Mouse (Mus musculus) heart, postnatal 10 days (tissue): ENCODE measurements at regions not wholly inside any gene's neighbourhood (a gene's known extent, or its start where the extent isn't known, plus 50 kb on each side); places are given as distances from the start of the nearest gene placed in this dataset.
A peak's percentile ranks its signal among the peaks of the same experiment; 100 is the strongest.

Experiments
- DNase-seq, 2 experiments: peaks; one replicate each; pipeline ENCODE4 v3.0.0; 2021
- intact Hi-C: fragments of 180-260 bp; cut with DNase I; formaldehyde crosslinking; loops from one replicate; pipeline ENCODE4 v1.15.1; 2025

DNA sequence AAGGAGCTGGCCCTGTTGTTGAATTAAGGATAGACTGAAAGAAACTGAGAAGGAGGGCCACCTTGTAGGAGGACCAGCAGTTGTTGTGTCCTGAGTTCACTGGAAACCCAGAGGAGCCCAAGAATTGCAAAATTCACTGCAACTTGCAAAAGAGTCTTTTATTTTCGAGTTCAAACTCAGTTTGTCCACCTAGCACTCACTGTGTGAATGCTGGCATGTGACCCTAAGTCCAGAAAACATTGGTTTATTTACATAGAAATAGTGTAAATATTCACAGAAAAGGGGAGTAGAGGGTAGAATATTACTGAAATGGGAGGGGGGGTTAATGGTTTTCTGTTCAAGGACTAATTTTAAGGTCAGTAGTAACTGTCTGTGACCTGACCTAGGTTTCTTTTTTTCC is 394.7 kb downstream of the 4933405O20Rik start:
- intact Hi-C loops, result no loop called here
- DNase-seq, result no peak

DNA sequence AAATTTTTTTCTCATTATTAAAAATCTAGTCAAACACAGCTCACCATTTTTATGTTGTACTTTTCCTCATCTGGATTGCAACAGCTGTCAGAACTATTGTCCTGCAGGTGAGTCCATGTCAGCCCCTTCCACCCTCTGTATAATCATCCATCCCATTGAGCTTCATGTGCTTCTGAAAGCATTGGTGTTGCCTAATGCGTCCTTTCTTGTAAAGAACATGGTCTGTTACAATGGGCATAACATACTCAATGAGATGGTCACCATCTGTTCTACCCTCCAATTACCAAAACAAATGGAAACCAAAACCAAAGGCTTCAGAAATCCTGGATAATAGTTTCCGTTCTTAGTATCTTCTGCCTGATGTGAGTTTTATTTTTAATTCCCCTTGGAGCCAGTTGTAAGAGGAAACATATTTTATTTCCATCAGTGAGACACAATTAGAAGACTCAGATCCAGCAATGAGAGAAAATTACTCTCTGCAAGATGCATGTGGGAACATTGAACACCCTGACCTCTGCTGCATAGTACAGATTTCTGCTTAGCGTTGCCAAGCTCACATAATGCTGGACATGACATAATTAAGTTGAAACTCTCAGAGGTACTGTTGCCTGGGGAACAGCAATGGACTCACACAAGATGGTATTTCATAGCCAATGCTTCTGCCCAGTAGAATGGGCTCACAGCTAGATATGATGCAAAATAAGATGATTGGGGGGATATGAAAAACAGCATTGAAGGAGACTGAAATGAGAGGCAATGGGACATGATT is 443.1 kb downstream of the 4933405O20Rik start:
- DNase-seq, result no peak
- intact Hi-C loops, result no loop called here

DNA sequence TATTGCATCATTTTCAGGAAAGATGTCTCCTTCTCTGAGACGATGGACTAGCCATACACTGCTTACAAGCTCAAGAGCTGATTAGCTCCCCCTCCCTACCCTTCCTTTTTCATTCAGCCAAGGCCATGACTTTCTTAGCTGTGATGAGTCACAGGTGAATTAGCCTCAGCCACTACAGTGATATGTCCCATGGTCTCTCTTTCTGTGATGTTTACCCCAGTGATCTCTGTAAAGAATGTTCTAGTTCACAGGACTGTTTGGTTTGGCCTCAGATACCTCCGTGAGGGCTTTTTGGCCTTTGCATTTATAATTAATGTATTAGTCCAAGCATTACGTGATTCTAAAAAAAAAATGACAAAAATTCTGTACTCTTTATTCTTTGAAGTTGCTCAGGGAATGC is 452.5 kb downstream of the 4933405O20Rik start:
- intact Hi-C loops, result no loop called here
- no peak for DNase-seq

DNA sequence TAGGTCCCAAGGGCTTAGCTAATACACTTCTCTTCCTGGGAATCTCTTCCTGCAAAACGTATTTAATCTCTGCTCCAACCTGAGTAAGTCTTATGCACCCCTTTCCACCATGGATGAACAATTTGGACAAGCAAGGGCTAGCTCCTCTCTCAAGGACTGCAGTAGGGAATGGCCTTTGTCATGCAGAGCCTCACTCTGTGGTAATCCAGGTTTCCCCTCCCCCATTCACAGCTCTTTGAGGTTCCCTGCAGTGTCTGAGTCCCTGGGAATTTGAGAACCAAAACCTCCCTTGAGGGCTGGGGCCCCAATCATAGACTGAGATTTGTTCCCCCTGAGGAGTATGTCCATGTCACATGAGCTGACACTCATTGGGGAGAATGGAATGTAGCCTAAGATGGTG is 442.5 kb upstream of the Ano5 start:
- DNase-seq, result no peak

DNA sequence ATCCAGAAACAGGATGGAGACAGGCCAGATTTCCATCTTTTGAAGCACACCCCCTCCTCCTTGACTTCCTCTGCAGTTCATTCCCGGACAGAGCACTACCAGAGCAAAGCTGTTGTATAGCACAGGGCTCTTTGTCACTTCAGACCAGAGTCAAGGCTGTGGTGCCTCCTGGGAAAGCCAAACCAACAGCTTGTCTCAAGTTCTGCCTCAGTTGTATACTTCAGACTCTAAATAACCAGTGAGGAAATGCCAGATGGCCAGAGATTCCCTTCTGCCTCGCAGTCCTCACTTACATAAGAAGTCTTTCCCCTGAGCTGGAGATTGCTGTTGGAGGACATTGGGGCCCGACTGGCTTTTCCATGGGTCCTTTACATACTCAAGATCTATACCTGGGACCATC is 417.1 kb upstream of the Ano5 start:
- intact Hi-C loops, result no loop called here
- peak in 1 of 2 experiments; percentile 2 for DNase-seq

More for the DNA sequence above, 442.5 kb upstream of the Ano5 start:
- intact Hi-C loops, result no loop called here

DNA sequence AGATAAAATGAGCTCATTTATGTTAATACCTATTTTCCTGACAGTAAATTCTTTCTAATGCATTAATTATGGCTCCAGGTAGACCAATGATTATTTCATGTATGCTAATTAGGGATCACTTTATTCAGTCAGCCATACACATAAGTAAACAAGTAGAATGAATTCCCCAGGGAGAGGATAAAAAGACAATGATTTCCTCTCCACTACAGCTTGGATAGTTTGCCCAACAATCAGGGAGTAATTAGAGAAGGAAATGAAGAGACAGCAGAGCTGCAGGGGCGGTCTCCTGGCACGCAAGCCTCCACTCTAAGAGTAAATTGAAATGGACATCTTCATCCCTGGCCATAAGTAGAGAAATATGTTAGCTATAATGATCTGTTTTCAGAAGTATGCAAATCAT is 409.7 kb upstream of the Ano5 start:
- intact Hi-C loops, result no loop called here
- no peak for DNase-seq

DNA sequence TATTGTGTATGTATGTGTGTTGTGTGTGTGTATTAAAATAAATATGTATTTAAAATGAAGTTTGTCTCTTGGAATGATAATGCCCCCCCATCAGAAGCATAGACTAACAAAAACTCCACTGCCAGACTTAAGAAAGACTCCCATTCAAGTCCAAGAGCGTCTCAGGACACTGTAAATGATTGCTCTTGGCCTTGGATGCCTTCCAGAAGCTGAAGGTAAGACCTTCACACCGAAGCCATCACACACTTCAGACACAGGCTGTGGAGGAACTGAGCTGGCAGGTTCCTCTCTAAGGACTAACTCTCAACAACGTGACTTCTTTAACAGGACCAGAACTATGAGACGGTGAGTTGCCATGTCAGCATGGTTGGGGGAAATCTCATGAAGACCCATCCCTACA is 370.0 kb upstream of the Ano5 start:
- DNase-seq, result no peak
- intact Hi-C loops, result no loop called here

DNA sequence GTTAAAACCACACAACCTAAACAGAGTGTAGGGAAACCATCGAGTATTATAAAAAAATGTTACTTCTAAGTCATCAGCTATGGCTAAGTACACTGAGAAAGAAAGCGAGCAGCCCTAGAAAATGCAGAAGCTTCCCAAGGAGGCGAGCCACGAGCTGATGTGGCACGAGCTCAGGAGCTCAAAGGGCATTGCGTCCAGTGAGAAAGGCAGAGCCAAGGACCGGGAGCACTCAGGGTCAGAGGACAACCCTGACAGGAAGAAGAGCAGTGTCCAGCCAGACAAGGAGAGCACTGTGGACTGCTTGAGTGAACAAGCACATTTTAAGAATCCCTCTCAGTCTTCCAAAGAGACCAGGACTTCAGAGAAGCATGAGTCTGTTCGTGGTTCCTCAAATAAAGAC is 335.6 kb upstream of the Ano5 start:
- no peak for DNase-seq
- intact Hi-C loops, result no loop called here

DNA sequence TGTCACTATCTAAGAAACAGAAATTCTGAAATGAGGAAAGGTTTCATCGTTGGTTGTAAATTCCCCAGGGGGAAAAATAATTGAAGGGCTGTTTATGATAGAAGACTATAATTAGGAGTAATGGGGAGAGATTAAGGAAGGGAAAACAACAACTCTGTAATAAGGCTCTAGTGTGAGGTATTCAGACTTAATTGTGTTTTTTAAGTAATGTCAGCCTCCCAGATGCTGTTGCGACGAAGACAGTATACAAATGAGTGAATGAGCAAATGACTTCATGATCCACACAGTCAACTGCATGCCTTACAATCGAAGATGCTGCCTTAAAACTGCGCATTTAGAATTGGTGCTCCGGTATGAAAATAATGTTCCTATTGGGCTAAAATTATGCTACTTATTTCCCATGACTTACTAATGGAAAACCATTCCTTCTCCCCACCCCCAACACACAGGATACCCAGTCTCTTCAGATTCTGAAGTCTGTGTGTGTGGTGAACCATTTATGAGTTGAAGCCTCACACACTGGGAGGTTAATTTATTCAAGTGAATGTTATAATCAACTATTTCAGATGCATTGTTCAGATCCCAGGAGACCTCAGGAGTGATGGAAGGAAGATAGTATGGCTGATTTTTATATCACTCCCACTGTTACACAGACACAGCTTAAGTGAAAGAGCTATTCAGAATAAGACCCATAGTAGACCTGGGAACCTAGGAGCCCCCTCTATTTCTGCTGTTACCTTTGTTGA is 295.2 kb upstream of the Ano5 start:
- intact Hi-C loops, result no loop called here
- DNase-seq, result no peak

DNA sequence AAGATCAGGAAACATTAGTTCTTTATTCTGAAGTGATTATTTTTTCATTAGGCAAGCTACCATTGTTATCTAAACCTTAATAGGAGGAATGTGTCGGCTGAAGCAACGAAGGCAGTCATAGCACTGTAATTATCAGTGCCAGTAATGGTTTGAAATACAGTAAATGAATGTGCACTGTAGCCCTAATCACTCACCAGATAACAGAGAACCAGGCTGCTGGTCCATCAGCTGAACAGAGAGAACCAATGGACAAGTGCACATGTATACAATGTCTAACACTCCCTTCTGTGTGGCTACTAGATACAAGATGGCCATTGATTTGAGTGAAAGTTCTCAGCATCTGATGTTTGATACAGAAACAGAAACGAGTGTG is 294.6 kb upstream of the Ano5 start:
- intact Hi-C loops, result no loop called here
- DNase-seq, result no peak

DNA sequence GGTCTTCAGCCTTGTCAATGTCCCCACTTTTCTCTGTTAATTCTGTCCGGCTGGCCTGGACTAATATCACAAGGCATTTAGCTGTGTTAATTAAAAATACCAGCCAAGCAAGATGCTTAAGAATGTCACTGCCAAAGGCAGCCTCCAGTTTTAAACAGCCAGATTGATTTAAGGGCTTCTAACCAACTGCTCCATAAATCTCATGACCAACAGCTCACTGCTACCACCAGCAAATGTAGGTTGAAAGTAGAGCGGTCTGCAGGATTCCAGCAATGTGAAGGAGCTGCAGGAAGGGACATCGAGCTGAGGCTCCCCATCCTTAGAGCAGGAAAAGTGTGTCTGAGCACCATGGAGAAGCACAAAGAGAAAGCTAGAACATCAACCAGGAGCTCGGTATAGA is 289.5 kb upstream of the Ano5 start:
- DNase-seq, result no peak
- intact Hi-C loops, result no loop called here

DNA sequence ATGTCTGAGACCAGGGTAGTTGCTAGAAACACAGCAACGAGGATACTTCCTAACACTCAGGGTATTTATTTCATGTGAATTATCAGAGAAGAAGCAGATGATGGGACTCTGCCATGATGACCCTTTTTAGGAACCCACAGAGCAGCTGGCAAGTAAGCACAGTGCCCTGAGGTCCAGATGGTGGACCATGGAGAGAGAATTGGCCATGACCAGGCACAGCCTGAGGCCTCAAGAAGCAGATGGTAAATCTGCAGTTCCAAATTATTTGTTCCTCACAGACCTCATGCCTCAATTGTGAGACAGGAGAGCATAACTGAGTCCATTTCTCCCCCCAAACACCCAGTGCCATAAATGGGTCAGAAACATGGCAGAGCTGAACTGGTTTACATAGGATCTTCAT is 289.0 kb upstream of the Ano5 start:
- intact Hi-C loops, result no loop called here
- no peak for DNase-seq

DNA sequence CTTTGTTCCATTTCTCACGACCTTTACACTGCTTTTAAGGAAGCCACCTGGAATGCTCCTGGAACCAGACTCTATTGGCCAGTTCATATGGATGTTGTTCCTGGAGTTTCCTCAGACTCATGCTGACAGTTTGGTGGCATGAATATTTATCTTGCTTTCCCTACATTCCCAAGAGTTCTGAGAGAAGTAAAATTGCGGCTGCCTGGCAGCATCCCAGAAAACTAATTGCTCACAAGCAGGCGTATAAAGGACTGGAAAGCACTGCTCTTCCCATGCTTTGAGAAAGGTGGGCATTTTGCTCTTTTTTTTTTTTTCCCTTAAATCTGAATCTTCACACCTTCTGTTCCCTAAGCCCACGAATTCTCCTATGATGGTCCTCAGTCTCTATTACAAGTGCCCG is 283.7 kb upstream of the Ano5 start:
- no peak for DNase-seq
- intact Hi-C loops, result no loop called here

DNA sequence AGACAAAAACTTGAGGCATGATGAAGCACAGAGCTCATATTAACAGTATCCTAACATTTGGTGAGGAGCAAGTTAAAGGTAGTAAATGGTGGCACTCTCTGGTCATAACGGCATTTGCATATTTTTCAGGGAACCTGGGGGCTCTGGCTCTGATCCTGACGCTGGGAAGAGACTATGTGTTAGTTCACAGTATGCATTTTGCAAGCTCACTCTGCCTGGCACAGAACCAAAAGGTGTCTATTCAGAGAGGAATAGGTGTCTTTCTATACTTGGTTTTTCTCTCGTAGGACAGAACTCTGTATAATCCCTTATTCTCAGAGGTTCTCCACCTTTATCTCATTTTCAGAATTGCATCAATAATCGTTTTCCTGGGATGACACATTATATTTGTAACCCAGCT is 276.2 kb upstream of the Ano5 start:
- no peak for DNase-seq
- intact Hi-C loops, result no loop called here

DNA sequence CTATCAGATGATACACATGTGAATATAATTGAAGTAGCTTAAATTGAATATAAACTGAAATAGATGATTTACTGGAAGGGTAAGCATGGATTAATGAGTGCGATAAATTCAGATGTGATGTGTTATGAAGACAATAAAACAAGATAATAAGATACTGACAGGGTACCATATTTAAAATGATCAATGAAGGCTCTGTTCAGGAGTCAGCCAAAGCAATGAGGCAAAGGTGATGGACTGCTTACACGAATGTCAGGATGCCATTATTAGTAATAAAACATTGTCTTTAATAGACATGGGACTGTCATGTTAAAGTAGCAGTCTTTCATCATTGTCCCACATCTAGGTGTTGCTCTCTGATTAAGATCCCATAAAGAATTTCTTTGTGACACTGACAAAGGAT is 263.1 kb upstream of the Ano5 start:
- intact Hi-C loops, result no loop called here
- no peak for DNase-seq

DNA sequence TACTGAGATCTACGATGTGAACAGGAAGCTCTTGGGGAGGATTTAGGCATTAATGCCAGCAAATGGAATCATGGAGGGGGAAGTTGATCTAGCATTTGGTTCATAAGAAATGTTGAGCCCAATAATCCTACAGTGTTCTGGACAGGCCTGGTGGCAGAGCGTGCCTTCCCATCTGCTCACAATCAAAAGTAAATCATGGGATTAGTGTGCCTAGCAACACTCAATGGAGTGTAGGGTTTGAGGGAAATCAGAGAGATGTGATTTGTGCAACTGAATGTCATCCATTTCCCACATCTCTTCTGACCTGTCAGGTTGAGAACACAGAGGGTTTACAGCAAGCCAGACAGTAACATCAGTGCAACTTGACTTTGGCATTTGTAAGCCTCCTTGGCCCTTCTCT is 256.4 kb upstream of the Ano5 start:
- intact Hi-C loops, result no loop called here

DNA sequence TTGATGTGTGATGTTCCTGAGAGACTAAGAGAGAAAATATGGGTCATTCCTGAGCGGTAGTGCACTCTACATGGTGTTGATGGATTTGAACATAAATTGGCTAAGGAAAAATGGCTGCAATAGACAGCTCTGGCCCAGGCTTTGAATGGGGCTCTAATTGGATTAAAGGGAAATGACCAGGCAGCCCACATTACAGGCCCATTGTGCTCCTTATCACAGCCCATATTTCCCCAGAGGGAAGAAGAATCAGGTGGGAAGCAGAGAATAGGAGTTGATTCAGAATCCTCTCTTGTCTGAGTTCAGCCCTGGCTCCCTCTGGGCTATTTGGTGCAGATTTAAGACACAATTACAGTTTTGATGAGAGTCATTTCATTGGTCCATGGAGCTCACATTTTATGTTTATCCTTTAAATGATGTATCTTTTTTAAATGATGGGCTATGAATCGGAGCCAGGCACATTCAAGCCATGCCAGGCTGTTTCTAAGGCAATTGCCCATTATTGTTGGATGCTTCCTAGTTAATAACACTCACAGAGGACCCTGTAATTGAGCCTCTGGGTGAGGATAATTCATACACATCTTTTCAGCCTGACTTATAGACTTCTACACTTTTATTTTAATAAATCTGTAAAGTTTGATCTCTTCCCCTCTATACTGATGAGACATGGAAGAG is 251.5 kb upstream of the Ano5 start:
- intact Hi-C loops, result no loop called here
- DNase-seq, result no peak

More for the DNA sequence above, 256.4 kb upstream of the Ano5 start:
- no peak for DNase-seq

DNA sequence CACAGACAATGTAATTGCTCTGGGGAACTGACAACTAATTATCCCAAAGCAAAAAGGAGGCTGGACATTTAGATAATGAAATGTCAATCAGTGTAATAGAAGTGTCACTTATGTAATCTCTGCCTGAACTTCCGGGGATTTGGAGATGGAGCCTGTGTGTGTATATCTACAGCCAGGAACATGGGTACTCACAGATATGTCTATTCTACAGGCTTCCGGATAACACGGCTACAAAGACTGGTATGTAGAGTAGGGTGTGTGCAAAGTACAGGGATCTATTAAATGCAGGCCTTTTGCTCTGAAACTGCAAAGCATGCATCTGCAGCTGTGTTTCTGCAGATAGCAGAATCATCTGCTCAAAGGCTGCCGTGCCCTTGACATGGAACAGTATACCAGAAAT is 246.7 kb upstream of the Ano5 start:
- no peak for DNase-seq
- intact Hi-C loops, result no loop called here

DNA sequence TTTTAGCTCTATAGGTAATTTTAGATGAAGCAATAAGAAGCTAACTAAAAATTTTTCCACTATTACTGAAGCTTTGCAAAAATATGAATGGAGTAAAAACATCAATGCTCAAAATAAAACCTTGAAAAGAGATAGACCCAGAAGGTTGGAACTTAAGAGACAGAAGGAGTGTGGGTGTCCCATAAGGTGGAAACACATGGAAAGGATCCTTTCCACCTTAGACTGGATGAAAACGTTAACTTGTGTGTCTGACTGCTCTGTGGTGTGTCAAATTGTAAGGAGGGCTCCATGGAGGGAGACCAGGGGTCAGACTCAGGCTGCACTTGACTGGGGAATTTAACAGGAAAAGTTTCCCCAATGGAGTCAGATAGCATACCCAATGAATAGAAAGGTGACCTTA is 244.9 kb upstream of the Ano5 start:
- intact Hi-C loops, result loop anchor here (5.0 kb wide), 1 partner anchor 166 kb away; no protein-coding TSS in a partner anchor
- DNase-seq, result no peak

DNA sequence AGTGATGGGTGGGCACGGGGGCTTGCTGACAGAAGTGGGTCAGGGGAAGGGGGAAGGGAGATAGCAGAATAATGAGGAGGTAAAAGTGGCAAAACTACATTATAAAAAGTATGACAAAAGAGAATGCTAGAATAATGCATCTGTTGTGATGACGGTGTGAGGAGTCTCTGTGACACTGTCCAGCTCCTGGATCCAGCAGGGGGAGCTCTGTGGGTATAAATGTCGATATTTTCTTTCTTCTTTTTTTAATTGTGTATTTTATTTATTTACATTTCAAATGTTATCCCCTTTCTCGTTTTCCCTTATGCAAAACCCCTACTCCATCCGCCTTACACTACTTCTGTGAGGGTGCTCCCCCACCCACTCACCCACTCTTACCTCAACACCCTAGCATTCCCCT is 243.9 kb upstream of the Ano5 start:
- DNase-seq, result no peak
- intact Hi-C loops, result loop anchor here (5.0 kb wide), 1 partner anchor 165 kb away; no protein-coding TSS in a partner anchor

DNA sequence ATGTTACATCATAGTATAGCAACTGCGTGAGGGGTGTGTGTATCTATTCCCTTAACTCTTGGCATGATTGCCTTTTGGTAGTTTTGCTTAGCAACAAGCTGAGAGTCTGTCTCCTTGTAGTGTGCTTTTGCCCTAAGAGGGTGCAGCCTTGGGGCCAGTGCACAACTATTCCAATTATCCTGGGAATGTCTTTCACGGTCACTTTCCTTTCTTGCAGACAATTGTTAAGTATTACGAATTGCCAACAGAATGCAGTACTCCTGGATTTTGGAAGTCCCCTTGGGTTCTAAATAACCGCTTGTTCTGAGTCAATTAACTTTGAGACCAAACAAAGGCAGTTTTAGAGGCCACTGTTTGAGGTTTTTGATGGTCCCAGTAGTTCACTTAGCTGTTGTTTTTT is 242.1 kb upstream of the Ano5 start:
- no peak for DNase-seq
- intact Hi-C loops, result loop anchor here (5.0 kb wide), 1 partner anchor 164 kb away; no protein-coding TSS in a partner anchor
